Mouse (Mus musculus): ENCODE measurements around the gene Adcy1.

DNA sequence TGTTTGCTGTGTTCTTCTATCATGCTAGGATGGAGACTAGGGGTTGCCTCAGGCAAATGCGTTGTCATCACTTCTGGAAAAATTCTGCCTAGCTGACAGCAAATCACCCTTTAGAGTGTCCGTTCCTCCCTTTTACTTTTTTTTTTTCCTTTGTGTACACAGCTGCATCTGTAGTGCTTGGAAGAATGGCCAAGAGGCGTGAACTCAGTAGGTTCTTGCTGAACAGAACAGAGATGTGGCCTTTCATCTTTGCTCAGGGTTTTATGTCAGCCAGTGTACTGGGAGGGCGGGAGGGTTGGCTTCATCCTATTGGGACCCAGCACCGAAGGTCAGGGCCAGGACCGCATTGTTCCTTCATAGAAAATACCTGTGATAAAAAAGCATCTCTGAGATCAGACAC is 72.0 kb downstream of the Adcy1 start:
- TF ChIP-seq ZNF384 (IDR thresholded peaks at IDR 0.05; ENCODE audit: low read depth, low read length) (no peak), ZC3H11A (IDR thresholded peaks at IDR 0.05; ENCODE audit: borderline replicate concordance, low read depth, low read length) (no peak), HCFC1 (IDR thresholded peaks at IDR 0.05; ENCODE audit: borderline replicate concordance, insufficient read depth, low read length) (no peak), CHD2 (IDR thresholded peaks at IDR 0.05; ENCODE audit: low read depth, low read length) (no peak)

Data from ES-E14 (cell line).